Mouse (Mus musculus): ENCODE data around the gene C2cd4c. TPM values are rescaled to one million over a fixed set of nuclear protein-coding genes. Genes with fewer than 3 reads are reported as not detected.

The C2cd4c gene
- total RNA-seq, 2 experiments from 2014 or later, result 14.2 to 15.1 TPM

DNA sequence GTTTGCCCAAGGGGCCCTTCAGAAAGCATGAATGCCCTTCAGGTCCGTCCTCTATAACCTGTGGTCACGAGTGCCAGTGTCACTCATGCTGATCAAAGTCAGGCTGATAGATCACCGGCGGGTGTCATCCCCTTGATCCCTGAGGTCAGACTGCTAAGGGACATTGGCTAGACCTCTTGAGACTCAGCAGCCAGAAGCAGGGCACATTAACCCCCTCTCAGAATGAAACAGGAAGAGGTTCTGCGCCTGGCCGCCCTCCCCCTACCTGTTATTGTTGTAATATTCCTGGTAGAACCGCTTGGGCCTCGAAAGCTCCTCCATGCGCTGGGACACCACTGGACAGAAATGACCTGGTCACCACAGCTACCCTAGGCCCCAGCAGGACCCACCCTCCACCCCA, 29.4 kb downstream of the C2cd4c start:
- no peak for DNase-seq (ENCODE audit: low spot score in 2 of 2)
- intact Hi-C loops (cut with DNase I), result no loop called here

DNA sequence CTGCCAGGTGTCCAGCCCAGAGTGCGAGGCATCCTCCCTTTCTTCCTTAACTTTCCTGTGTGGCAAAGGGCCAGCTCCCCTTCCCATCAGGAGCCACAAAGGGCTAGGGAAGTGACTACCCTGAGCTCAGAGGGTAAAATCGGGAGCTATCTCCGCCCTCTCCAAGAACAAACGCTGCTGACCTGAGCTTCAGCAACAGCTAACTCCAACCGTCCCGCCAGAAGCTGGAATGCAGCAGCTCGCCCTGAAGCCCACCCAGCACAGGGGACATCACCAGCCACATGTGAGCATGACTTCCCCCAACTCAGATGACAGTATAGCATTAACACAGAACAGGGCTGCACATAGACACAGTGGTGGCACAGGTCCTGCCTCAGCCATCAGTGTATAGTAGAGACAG, 29.8 kb downstream of the C2cd4c start:
- intact Hi-C loops (cut with DNase I), result no loop called here
- no peak for DNase-seq (ENCODE audit: low spot score in 2 of 2)

DNA sequence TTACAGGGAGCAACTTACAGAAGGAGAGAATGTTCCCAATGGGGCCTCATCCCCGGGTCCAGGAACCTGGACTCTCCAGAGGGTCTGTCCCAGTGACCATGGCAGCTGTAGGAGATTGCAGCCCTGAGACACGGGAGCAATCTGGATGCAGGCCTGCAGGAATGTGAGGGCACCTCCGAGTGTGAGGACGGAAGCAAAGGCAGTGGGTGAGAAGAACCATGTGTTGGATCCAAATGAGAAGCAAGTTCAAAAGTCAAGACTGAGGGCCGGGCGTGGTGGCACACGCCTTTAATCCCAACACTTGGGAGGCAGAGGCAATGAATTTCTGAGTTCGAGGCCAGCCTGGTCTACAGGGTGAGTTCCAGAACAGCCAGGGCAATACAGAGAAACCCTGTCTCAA, 32.3 kb downstream of the C2cd4c start:
- intact Hi-C loops (cut with DNase I), result no loop called here

DNA sequence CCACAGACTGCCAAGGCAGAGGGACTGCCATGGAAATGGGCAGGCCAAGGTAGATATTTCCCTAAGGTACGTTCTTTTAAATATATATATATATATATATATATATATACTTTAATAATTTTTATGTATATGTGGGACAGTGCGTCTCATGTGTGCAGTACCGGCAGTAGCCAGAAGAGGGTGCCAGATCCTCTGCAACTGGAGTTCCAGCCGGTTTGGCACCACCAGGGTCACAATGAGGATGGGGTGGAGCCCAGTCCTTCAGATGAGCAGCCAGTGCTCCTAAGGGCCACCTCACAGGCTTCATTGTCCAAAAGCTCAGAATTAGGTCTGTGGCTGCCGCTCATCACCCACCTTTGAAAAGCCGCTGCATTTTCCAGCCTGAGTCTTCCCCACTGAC, 33.0 kb downstream of the C2cd4c start:
- peak; percentile 73 to 78 for DNase-seq (ENCODE audit: low spot score in 2 of 2)
- intact Hi-C loops (cut with DNase I), result no loop called here

More for the DNA sequence above, 32.3 kb downstream of the C2cd4c start:
- no peak for DNase-seq (ENCODE audit: low spot score in 2 of 2)

DNA sequence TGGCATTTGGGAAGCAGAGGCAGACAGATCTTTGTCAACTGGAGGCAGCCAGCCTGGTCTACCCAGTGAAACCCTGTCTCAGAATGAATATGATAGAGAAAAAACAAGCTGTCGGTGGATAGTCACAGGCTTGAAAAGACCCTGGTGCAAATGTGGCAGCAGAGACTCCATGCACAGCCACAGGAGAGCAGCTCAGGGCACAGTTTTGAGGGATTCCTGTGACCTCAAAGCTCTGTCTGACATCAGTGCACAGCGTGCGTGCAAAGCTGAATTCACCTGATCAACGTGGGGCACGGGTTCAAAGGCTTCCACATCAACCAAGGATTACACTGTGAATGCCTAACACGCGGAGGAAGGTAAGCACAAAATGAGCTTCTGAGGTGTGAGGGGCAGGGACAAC, 33.5 kb downstream of the C2cd4c start:
- no peak for DNase-seq (ENCODE audit: low spot score in 2 of 2)
- intact Hi-C loops (cut with DNase I), result no loop called here

DNA sequence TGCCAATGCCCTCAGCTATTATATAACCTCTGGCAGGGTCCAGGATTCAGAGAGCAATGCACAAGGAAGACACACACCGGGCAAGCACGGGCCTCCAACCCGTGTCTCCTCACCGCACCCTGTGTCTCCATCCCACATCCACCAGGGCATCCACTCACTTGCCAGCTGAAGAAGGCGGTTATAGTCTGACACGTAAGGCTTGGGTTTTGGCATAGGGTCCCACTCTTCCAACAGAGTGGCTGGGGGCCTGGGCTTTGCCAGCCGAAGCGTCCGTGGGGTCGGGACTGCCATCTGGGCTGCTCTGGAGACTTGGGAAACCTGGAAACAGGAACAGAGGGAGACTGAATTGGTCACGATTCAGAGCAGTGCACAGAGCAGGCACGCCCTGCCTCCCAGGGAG, 34.0 kb downstream of the C2cd4c start:
- intact Hi-C loops (cut with DNase I), result no loop called here
- DNase-seq (ENCODE audit: low spot score in 2 of 2), result no peak

DNA sequence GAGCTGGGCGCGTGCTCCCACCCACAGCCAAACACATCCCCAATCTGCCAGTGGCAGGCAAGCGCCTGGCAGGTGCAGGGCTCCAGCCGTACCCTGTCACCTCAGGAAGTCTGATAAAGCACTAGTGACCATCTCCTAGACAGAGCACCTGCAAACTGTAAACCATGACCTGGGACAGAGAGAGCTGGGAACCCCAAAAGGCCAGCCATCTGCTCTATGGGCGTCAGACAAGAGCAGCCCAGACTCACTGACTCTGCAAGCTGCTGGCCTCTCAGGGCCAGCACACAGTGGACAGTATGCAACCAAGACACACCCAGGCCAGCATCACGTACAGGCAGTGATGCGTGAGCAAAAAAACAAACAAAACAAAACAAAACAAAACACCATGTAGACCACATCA, 34.9 kb downstream of the C2cd4c start:
- no peak for DNase-seq (ENCODE audit: low spot score in 2 of 2)
- intact Hi-C loops (cut with DNase I), result no loop called here

DNA sequence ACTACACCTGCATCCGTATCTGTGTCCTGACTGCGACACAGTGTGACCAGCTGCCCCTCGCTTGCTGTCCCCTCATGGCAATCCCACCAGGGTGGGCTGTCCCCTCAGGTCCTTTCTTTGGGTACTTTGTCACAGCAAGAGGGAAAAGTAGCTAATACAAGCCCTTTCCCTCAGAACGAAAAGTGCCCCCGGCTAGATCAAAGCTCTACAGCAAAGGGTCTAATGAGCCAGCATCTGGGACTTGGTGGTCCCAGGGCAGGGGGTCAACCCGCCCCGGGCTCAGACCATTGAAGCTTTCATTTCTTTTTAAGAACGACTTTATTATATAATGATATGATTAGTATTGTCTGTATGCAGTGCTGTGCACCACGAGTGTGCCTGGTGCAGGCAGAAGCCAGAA, 35.5 kb downstream of the C2cd4c start:
- intact Hi-C loops (cut with DNase I), result no loop called here
- no peak for DNase-seq (ENCODE audit: low spot score in 2 of 2)

DNA sequence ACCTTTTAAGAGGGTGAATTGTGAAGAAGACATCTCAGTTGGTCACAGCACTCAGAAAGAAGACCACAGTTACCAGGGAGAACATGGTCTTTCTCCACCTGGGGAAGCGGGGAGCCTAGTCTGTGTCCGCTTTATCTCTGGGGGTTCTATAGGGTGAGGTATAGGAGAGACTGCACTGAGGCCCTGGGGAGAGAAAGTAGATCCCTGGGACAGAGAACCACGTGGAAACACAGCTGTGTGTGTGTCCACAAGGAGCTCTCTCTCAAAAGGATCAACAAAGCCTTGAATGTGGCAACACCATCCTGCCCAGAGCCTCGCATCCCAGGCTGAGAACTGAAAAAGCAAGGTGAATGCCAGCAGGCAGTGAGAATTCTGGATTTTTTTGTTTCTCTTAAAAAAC, 36.4 kb downstream of the C2cd4c start:
- DNase-seq (ENCODE audit: low spot score in 2 of 2), result no peak
- intact Hi-C loops (cut with DNase I), result no loop called here

DNA sequence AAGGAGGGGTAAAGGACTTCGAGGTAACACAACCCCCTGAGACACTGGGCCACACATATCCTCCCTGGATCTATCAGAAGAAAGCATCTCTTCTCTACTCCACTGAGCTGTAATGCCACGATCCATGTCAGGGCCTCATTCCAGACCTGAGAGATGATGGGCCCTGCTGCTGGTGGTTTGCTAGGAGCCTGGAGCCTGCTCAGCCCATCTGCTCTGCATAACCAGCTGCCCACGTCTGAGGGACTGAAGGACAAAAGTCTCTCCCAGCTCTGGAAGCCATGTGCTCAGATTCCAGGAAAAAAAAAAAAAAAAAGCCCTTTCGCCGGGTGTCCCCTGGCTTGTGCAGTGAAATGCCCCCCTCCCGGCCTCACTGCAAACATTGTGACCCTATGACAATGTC, 38.1 kb downstream of the C2cd4c start:
- intact Hi-C loops (cut with DNase I), result no loop called here

DNA sequence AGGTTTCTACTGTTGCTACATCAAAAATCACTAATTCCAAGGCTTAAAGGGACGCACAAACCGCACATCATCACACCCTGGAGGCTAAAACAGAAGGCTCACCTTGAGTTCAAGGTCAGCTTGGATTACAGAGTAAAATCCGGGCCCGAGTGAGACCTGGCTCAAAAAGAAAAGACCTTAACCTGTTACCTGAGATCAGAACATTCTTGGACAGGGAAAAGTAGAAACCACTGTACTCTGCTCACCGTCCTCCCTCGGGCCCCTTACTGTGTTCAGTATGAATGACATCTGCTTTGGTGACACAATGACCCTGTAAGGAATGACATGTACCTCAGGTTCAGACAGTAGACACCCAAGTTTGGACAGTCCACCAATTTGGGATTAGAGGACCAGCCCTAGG, 39.0 kb downstream of the C2cd4c start:
- DNase-seq (ENCODE audit: low spot score in 2 of 2), result no peak
- intact Hi-C loops (cut with DNase I), result no loop called here

More for the DNA sequence above, 38.1 kb downstream of the C2cd4c start:
- DNase-seq (ENCODE audit: low spot score in 2 of 2), result no peak

DNA sequence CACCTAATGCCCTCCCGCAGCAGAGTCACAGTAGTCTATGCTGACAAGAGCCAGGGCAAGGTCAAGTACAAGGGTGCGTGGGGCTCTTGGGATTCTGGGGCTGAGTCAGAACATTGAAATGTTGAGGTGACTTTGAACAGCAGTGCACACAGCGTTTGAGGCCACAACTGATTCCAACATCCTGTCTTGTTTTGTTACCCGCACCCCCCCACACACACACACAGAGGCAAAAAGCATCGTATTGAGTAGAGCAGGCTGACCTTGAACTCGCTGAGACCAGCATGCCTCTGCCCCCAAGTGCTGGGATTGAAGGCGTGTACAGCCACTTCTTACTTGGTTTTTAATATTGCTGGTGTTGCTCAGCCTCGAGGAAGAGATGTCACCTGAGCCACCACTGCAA, 39.5 kb downstream of the C2cd4c start:
- DNase-seq (ENCODE audit: low spot score in 2 of 2), result no peak

DNA sequence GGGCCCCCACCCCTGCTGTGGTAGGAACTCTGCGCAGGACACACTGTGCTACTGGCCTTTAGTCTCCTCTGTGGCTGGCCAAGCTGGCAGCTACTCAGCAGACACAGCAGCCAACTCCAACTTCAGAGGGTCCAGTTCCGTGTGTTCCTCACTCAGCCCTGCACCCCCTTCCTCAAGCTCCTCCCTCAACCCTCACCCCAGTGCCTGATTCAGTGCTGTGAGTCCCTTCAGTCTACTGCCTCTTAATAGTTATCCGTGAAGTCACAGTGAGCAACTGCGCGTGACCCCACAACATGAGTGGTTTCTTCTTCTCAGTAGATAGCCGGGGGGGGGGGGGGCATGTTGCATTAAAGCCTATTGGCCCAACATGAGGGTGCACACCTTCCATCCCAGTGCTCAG, 40.2 kb downstream of the C2cd4c start:
- intact Hi-C loops (cut with DNase I), result no loop called here
- no peak for DNase-seq (ENCODE audit: low spot score in 2 of 2)

More for the DNA sequence above, 39.5 kb downstream of the C2cd4c start:
- intact Hi-C loops (cut with DNase I), result no loop called here

DNA sequence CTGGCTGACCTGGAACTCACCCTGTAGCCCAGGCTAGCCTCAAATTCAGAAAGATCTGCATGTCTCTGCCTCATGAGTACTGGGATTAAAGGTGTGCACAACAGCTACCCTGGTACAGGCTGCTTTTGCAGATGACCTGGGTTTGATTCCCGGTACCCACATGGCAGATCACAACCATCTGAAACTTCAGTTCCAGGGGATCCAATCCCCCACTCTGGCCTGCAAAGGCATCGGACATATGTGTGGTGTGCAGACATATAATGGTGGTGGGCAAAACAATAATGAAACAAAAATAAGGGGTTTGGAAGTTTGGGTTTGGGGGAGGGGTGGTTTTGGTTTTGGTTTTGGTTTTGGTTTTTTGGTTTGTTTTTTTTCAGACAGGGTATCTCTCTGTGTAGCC, 42.5 kb downstream of the C2cd4c start:
- intact Hi-C loops (cut with DNase I), result no loop called here
- DNase-seq (ENCODE audit: low spot score in 2 of 2), result no peak

DNA sequence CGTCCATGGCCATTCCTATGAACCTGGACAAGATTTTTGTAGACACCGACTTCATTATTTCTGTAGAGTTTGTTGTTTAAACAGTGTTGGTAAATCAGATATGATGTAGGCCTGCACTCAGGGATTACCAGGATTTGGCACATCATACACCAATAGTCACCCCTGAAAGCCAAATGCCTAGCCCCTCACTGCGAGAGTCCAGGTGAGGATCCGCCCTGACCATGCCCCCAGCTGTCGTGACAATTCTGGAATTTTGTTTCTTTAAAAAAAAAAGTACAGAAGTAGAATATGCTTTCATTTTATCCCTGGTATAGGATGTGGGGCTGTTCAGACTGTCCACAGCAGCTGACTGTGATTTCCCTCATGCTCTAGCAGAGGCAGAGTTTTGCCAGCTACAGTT, 43.9 kb downstream of the C2cd4c start:
- DNase-seq (ENCODE audit: low spot score in 2 of 2), result no peak
- intact Hi-C loops (cut with DNase I), result no loop called here

DNA sequence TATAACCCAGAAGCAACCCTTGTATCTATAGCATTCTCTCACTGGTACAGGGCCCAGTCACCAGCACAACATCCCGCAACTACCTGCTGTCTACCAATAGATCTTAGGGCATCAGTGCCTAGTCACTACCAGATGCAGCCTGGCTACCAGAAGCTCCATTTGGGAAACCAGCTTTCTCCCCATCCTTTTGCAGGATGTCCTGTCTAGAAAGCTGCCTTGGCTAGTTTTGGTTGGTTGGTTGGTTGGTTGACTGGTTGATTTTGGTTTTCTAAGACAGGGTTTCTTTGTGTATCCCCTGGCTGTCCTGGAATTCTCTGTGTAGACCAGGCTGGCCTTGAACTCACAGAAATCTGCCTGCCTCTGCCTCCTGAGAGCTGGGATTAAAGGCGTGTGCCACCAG, 54.1 kb downstream of the C2cd4c start:
- DNase-seq (ENCODE audit: low spot score in 2 of 2), result no peak
- intact Hi-C loops (cut with DNase I), result no loop called here

DNA sequence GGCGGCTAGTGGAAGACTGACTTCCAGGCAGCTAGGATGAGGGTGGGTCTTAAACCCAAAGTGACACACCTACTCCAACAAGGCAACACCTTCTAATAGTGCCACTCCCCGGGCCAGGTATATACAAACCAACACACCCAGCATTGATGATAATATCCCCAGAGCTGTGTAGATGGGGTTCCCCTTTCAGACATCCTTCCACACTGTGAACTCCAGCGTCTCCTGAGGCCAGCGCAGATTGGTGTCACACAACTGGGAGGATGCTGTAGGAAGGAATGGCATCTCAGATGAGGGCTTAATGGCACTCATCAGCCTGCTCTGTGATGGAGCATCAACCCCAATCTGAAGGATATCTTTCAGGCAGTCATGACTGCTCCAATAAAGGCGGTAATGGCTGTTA, 56.3 kb downstream of the C2cd4c start:
- no peak for DNase-seq (ENCODE audit: low spot score in 2 of 2)

DNA sequence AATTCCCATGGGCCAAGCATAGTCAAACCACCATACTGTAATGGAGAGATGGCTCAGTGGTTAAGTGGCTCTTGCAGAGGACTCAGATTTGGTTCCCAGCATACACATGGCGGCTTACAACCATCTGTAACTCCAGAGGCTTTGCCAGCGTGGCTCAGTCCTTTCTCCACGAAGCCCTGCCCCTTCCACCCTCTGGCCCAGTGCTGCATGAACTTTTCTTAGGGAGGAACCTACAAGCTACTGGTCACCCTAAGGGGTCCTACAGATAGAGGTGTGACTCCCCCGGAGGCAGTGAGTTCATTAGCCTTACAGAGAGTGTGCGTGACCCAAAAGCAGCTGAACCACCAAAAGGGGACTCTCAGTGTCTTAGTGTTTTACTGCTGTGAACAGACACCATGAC, 56.9 kb downstream of the C2cd4c start:
- intact Hi-C loops (cut with DNase I), result no loop called here
- DNase-seq (ENCODE audit: low spot score in 2 of 2), result no peak

More for the DNA sequence above, 56.3 kb downstream of the C2cd4c start:
- intact Hi-C loops (cut with DNase I), result no loop called here

Other genes with a start within 250 kb of the C2cd4c start
- not detected for gene Vmn2r83, start 145.3 kb downstream of the C2cd4c start, total RNA-seq (2021)
- gene Plpp2, start 80.2 kb downstream of the C2cd4c start, total RNA-seq (2021), result 1 to 10 TPM; 2.5 to 3.3 TPM
- gene Mier2, start 58.8 kb downstream of the C2cd4c start, total RNA-seq (2021), result 10 to 100 TPM; 41.7 to 51.4 TPM
- gene Theg, start 26.7 kb downstream of the C2cd4c start, total RNA-seq (2021), result under 1 TPM in 1 of 2 experiments, not detected in 1; 0.55 TPM
- gene Shc2, start 23.9 kb upstream of the C2cd4c start, total RNA-seq (2021), result 10 to 100 TPM; 49.8 to 50.3 TPM
- under 1 TPM; 0.46 to 0.63 TPM for gene Odf3l2, start 31.7 kb upstream of the C2cd4c start, total RNA-seq (2021)
- gene Madcam1, start 50.5 kb upstream of the C2cd4c start, total RNA-seq (2021), result under 1 TPM in 1 of 2 experiments, not detected in 1; 0.23 TPM
- 10 to 100 TPM; 71.9 to 77.9 TPM for gene Tpgs1, start 55.3 kb upstream of the C2cd4c start, total RNA-seq (2021)
- gene Cdc34, start 68.2 kb upstream of the C2cd4c start, total RNA-seq (2021), result 10 to 100 TPM; 64.2 to 70.3 TPM
- 1 to 10 TPM in 1 of 2 experiments, under 1 TPM in 1; 0.81 to 1.6 TPM for gene Gzmm, start 75.0 kb upstream of the C2cd4c start, total RNA-seq (2021)
- 100 to 1,000 TPM; 785 to 820 TPM for gene Bsg, start 90.5 kb upstream of the C2cd4c start, total RNA-seq (2021)
- 10 to 100 TPM; 93.4 to 99.2 TPM for gene Hcn2, start 102.6 kb upstream of the C2cd4c start, total RNA-seq (2021)
- gene Polrmt, start 132.6 kb upstream of the C2cd4c start, total RNA-seq (2021), result 10 to 100 TPM; 43.8 to 45.4 TPM
- gene Fgf22, start 141.1 kb upstream of the C2cd4c start, total RNA-seq (2021), result 1 to 10 TPM; 1.4 to 2.1 TPM
- gene Rnf126, start 152.9 kb upstream of the C2cd4c start, total RNA-seq (2021), result 10 to 100 TPM; 95.4 to 97.1 TPM
- gene Fstl3, start 163.2 kb upstream of the C2cd4c start, total RNA-seq (2021), result 1 to 10 TPM; 1.7 to 2.2 TPM
- gene Prss57, start 176.9 kb upstream of the C2cd4c start, total RNA-seq (2021), result 1 to 10 TPM in 1 of 2 experiments, under 1 TPM in 1; 0.17 to 1.1 TPM
- gene Palm, start 179.5 kb upstream of the C2cd4c start, total RNA-seq (2021), result 100 to 1,000 TPM; 398 to 410 TPM
- under 1 TPM; 0.59 to 0.72 TPM for gene Misp, start 207.0 kb upstream of the C2cd4c start, total RNA-seq (2021)
- gene Ptbp1, start 240.4 kb upstream of the C2cd4c start, total RNA-seq (2021), result 10 to 100 TPM; 52.1 to 61.1 TPM

Measured in left cerebral cortex, postnatal 14 days (tissue).